Mouse (Mus musculus) embryonic facial prominence, embryonic 15.5 days (tissue): ENCODE results near the gene Mill2. TPM values are rescaled to one million over a fixed set of nuclear protein-coding genes. Genes with fewer than 3 reads are reported as not detected.
A peak's percentile ranks its signal among the peaks of the same experiment; 100 is the strongest.

ENCODE experiments used
- ATAC-seq: fragments of 200-750 bp; cut with Nextera tagmentation; 2 replicates; pipeline ENCODE4 v1.8.0; 2017; ENCODE audit warnings: low read depth, moderate TSS enrichment; ENCODE audit not compliant: insufficient number of reproducible peaks, low FRiP score, low TSS enrichment
- H3K27ac ChIP-seq: fragments of 300-500 bp; sonication (generic); replicated peaks from 2 replicates; pipeline ENCODE4 v1.5.1; 2015; ENCODE audit warnings: mild to moderate bottlenecking, inconsistent platforms
- H3K27me3 ChIP-seq: fragments of 300-500 bp; sonication (generic); 2 replicates; pipeline ENCODE4 v1.6.1; 2015; ENCODE audit warnings: inconsistent platforms
- H3K36me3 ChIP-seq: fragments of 300-500 bp; sonication (generic); 2 replicates; pipeline ENCODE4 v1.6.1; 2015; ENCODE audit warnings: mild to moderate bottlenecking, inconsistent platforms
- H3K4me1 ChIP-seq: fragments of 300-500 bp; sonication (generic); 2 replicates; pipeline ENCODE4 v1.6.1; 2015; ENCODE audit warnings: inconsistent platforms
- H3K4me2 ChIP-seq: fragments of 300-500 bp; sonication (generic); replicated peaks from 2 replicates; pipeline ENCODE4 v1.6.1; 2015; ENCODE audit warnings: mild to moderate bottlenecking, inconsistent platforms
- H3K4me3 ChIP-seq: fragments of 300-500 bp; sonication (generic); replicated peaks from 2 replicates; pipeline ENCODE4 v1.5.1; 2015; ENCODE audit warnings: mild to moderate bottlenecking, inconsistent platforms
- H3K9ac ChIP-seq: fragments of 300-500 bp; sonication (generic); 2 replicates; pipeline ENCODE4 v1.6.1; 2015; ENCODE audit warnings: inconsistent platforms
- H3K9me3 ChIP-seq: fragments of 300-500 bp; sonication (generic); replicated peaks from 2 replicates; pipeline ENCODE4 v1.6.1; 2016; ENCODE audit warnings: inconsistent platforms
- WGBS: fragments of 180-500 bp; shearing (Covaris S2); methylation state at CpG from one replicate; pipeline ENCODE4 v1.1.7; 2015; 5-methylcytosine and 5-hydroxymethylcytosine counted together
- polyA plus RNA-seq: library from polyadenylated mRNA; unstranded; fragments of >200 nt; fragmentation: Nextera tagmentation; extraction: Ambion mirVana; gene quantifications from 2 replicates; pipeline ENCODE4 v1.2.1, GENCODE M21; 2015

The Mill2 gene
- polyA plus RNA-seq, 1 experiment from 2014 or later = 1.0 TPM

GRCm38 (mm10) chr7:18900513-18900912 lies 60.7 kb downstream of the Mill2 start:
- H3K9ac ChIP-seq = no peak overlapping the region
- H3K4me2 ChIP-seq = no peak overlapping the region
- no peak overlapping the region for H3K4me3 ChIP-seq
- H3K36me3 ChIP-seq = peaks cover 46% of the 10 kb centered on the region
- no peak overlapping the region for H3K27ac ChIP-seq
- ATAC-seq = no peak
- H3K4me1 ChIP-seq = no peaks in the 10 kb centered on the region
- 84% methylated on average over 2 of the region's 2 CpGs for WGBS
- no peaks in the 10 kb centered on the region for H3K27me3 ChIP-seq
- H3K9me3 ChIP-seq = no peaks in the 10 kb centered on the region

- Histone ChIP-seq H3K27me3 (no peaks in the 10 kb centered on the region), H3K27ac (no peak overlapping the region), H3K9me3 (no peaks in the 10 kb centered on the region), H3K4me3 (no peak overlapping the region), H3K36me3 (peaks cover 46% of the 10 kb centered on the region), H3K4me1 (0 out of 2 replicates have a peak, but pooled peaks cover 3% of the 10 kb centered on the region), H3K9ac (no peak overlapping the region), H3K4me2 (no peak overlapping the region)
- no peak for ATAC-seq
- 69% methylated on average over 3 of the region's 3 CpGs for WGBS
Measured at GRCm38 (mm10) chr7:18902486-18902885, 62.7 kb downstream of the Mill2 start.

GRCm38 (mm10) chr7:18904971-18905370 lies 65.2 kb downstream of the Mill2 start:
- H3K27me3 ChIP-seq = no peaks in the 10 kb centered on the region
- WGBS = 76% methylated on average over 3 of the region's 3 CpGs
- no peak overlapping the region for H3K27ac ChIP-seq
- H3K4me2 ChIP-seq = no peak overlapping the region
- no peak for ATAC-seq
- peaks cover 15% of the 10 kb centered on the region for H3K4me1 ChIP-seq
- no peak overlapping the region for H3K9ac ChIP-seq
- H3K36me3 ChIP-seq = peaks cover 31% of the 10 kb centered on the region
- H3K9me3 ChIP-seq = no peaks in the 10 kb centered on the region
- no peak overlapping the region for H3K4me3 ChIP-seq

GRCm38 (mm10) chr7:18909797-18910196 lies 70.0 kb downstream of the Mill2 start:
- no peaks in the 10 kb centered on the region for H3K36me3 ChIP-seq
- H3K4me2 ChIP-seq = peak overlapping the region; percentile 63
- H3K9ac ChIP-seq = peak overlapping the region; percentile 53
- 6% methylated on average over 17 of the region's 17 CpGs for WGBS
- H3K27me3 ChIP-seq = no peaks in the 10 kb centered on the region
- peaks cover 20% of the 10 kb centered on the region for H3K4me1 ChIP-seq
- H3K27ac ChIP-seq = 0 out of 2 replicates have a peak overlapping the region, but pooled peaks have one; percentile 41
- H3K9me3 ChIP-seq = no peaks in the 10 kb centered on the region
- H3K4me3 ChIP-seq = peak overlapping the region; percentile 74
- no peak for ATAC-seq

GRCm38 (mm10) chr7:18910241-18910831 lies 70.6 kb downstream of the Mill2 start, which contains the start of gene Ccdc61:
TSS of gene Ccdc61 (minus strand) at chr7:18910415.
- no peaks in the 10 kb centered on the region for H3K27me3 ChIP-seq
- H3K27ac ChIP-seq = 0 out of 2 replicates have a peak within 1 kb of the TSS, but pooled peaks have one; percentile 41
- peak within 1 kb of the TSS; percentile 74 for H3K4me3 ChIP-seq
- under 1% methylated on average over 33 of the region's 33 CpGs for WGBS
- no peaks in the 10 kb centered on the region for H3K36me3 ChIP-seq
- peak within 1 kb of the TSS; percentile 63 for H3K4me2 ChIP-seq
- peak; percentile 99 for ATAC-seq
- peaks cover 20% of the 10 kb centered on the region for H3K4me1 ChIP-seq
- H3K9ac ChIP-seq = peak within 1 kb of the TSS; percentile 53
- no peaks in the 10 kb centered on the region for H3K9me3 ChIP-seq

Other genes with a start within 250 kb of the Mill2 start
- gene Psg23, start 223.5 kb upstream of the Mill2 start, polyA plus RNA-seq = not detected in 2 replicates
- gene Psg21, start 183.2 kb upstream of the Mill2 start, polyA plus RNA-seq = not detected in 2 replicates
- 0.11 TPM in 1 of 2 replicates, not detected in the other for gene Psg20, start 153.8 kb upstream of the Mill2 start, polyA plus RNA-seq
- not detected in 2 replicates for gene Psg22, start 121.9 kb upstream of the Mill2 start, polyA plus RNA-seq
- not detected in 2 replicates for gene Psg19, start 41.4 kb upstream of the Mill2 start, polyA plus RNA-seq
- not detected in 2 replicates for gene Psg17, start 18.4 kb upstream of the Mill2 start, polyA plus RNA-seq
- 9.7 and 16.3 TPM in 2 replicates for gene Pglyrp1, start 31.4 kb downstream of the Mill2 start, polyA plus RNA-seq
- gene Ccdc61, start 70.4 kb downstream of the Mill2 start, polyA plus RNA-seq = 31.8 and 40.3 TPM in 2 replicates
- gene Nova2, start 85.9 kb downstream of the Mill2 start, polyA plus RNA-seq = 0.56 and 0.60 TPM in 2 replicates
- gene Nanos2, start 147.4 kb downstream of the Mill2 start, polyA plus RNA-seq = not detected in 2 replicates
- gene Mypop, start 151.3 kb downstream of the Mill2 start, polyA plus RNA-seq = 5.9 and 6.3 TPM in 2 replicates
- 31.1 and 32.2 TPM in 2 replicates for gene Irf2bp1, start 164.1 kb downstream of the Mill2 start, polyA plus RNA-seq
- gene Foxa3, start 183.6 kb downstream of the Mill2 start, polyA plus RNA-seq = 0.58 and 1.3 TPM in 2 replicates
- gene Sympk, start 184.4 kb downstream of the Mill2 start, polyA plus RNA-seq = 35.3 and 36.8 TPM in 2 replicates
- gene Rsph6a, start 214.7 kb downstream of the Mill2 start, polyA plus RNA-seq = not detected in 2 replicates
- gene Dmwd, start 236.3 kb downstream of the Mill2 start, polyA plus RNA-seq = 18.7 and 20.1 TPM in 2 replicates
- gene Dmpk, start 243.9 kb downstream of the Mill2 start, polyA plus RNA-seq = 42.4 and 60.4 TPM in 2 replicates